Mouse (Mus musculus): ENCODE measurements at regions not wholly inside any gene's neighbourhood (a gene's known extent, or its start where the extent isn't known, plus 50 kb on each side); places are given as distances from the start of the nearest gene placed in this dataset.

DNA sequence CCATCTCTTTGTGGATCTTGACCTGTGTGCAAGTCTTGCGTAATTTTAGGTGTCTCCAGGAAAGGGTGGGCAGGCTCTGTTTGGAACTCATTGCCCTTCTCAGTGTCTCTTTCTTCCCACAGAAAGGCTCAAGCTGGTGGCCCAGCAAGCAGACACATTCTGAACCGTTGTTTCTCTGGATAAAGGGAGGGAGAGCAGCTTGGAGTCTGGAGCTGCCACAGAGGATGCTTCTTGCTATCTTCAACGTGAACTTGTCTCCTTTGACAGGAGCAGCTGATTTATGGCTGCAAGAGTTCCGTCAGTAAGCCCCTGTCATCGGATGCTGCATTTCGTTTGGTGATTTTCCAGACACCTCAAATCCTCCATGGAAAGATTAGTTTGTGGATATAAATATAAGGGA lies 254.2 kb upstream of the Gm12728 start:
- no peak for ATAC-seq (replicated peaks; ENCODE audit: poor library complexity, severe bottlenecking)

GRCm38 (mm10) chr4:105545486-105545885 lies 244.2 kb upstream of the Gm12728 start:
- ATAC-seq (replicated peaks; ENCODE audit: poor library complexity, severe bottlenecking), result no peak

GRCm38 (mm10) chr4:105549744-105550440 lies 239.8 kb upstream of the Gm12728 start:
- no peak for ATAC-seq (replicated peaks; ENCODE audit: poor library complexity, severe bottlenecking)

DNA sequence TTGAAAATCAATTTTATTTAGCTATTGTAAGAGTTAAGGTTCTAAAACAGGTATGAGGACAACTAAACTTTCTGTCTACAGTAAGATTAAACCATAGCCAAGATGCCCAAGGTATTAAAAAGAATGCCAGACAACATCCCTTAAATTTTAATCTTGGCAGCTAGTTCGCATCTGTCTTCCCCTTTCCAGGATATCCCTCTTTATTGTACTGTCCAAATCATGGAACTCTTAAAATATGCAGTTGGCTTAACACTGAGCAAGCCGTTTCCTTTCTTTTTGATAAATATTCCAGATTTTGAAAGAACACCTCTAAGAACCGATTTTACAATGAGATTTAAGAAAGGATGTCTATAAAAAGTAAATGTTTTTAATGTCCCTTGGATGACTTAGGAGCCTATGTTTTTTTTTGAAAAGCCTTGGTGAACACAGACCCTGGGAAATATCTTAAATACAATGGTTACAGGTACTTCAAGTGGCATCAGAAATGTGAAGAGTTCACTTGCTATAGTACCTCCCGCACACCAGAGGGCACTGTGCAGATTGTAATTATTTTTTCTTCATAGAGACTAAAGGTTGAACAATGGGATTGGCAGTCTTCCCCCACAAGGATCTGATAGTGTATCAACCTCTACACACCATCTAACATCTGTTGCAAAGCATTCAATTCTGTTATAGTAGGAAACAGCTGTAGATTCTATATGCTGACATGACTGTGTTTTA lies 237.5 kb upstream of the Gm12728 start:
- ATAC-seq (replicated peaks; ENCODE audit: poor library complexity, severe bottlenecking), result no peak

GRCm38 (mm10) chr4:105554994-105555393 lies 234.7 kb upstream of the Gm12728 start:
- ATAC-seq (replicated peaks; ENCODE audit: poor library complexity, severe bottlenecking), result no peak

GRCm38 (mm10) chr4:105555941-105556340 lies 233.7 kb upstream of the Gm12728 start:
- no peak for ATAC-seq (replicated peaks; ENCODE audit: poor library complexity, severe bottlenecking)

DNA sequence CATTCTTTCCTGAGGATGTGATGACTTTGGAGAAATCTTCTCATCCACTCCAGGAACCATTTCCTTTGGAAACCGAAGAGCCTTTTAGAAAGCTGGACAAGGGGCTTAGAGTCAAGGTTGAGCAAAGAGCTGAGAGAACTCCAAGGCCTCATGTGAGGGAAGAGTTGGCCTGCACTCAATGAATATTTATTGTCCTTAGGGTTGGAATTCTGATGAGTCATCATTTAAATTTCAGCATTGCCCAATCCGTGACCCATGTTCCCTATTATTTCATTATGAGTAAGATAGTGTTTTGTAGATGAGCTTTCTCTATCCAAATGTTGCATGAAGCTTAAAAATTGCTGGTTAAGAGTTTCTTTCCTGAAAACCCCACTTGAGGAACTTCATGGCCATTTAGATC lies 232.3 kb upstream of the Gm12728 start:
- no peak for ATAC-seq (replicated peaks; ENCODE audit: poor library complexity, severe bottlenecking)

- ATAC-seq (replicated peaks; ENCODE audit: poor library complexity, severe bottlenecking), result no peak
Measured at GRCm38 (mm10) chr4:105560055-105560454, 229.6 kb upstream of the Gm12728 start.

DNA sequence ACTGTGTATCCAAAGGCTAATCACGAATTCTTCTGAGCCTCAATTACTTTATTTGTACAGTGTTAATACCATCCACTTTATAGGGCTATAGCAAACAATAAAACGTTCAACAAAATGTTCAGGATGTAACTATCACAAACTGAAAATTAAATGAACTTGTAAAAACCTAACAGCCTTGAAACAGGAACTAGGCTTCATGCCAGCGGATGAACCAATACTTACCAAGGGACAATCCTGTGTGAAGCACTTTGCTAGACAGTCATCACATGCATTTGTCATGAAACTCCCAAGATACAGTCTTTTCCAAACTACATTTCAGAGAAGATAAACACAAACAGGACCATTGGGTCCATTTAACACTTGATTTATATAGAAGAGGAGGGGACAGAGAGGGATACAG lies 228.9 kb upstream of the Gm12728 start:
- ATAC-seq (replicated peaks; ENCODE audit: poor library complexity, severe bottlenecking), result no peak

- ATAC-seq (replicated peaks; ENCODE audit: poor library complexity, severe bottlenecking), result no peak
Measured at GRCm38 (mm10) chr4:105561611-105562010, 228.1 kb upstream of the Gm12728 start.

DNA sequence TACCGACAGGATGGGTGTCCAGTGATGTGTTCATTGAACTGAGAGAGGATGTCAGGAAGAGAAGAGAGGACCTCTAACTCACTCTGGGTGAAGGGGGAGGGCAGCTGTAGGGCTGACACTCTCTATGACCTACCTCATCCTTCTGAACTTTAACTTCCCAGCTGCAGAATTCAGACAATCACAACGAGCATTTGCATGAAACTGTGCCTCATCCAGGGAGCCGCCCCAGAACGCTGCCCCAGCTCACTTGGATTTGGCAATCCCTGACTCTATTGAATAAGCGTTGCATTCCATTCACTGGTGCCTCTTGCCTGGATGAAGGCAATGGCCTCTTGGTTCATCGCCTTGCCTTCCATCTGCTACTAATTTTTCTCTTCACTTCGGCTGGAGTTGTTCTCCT lies 223.9 kb upstream of the Gm12728 start:
- ATAC-seq (replicated peaks; ENCODE audit: poor library complexity, severe bottlenecking), result no peak

DNA sequence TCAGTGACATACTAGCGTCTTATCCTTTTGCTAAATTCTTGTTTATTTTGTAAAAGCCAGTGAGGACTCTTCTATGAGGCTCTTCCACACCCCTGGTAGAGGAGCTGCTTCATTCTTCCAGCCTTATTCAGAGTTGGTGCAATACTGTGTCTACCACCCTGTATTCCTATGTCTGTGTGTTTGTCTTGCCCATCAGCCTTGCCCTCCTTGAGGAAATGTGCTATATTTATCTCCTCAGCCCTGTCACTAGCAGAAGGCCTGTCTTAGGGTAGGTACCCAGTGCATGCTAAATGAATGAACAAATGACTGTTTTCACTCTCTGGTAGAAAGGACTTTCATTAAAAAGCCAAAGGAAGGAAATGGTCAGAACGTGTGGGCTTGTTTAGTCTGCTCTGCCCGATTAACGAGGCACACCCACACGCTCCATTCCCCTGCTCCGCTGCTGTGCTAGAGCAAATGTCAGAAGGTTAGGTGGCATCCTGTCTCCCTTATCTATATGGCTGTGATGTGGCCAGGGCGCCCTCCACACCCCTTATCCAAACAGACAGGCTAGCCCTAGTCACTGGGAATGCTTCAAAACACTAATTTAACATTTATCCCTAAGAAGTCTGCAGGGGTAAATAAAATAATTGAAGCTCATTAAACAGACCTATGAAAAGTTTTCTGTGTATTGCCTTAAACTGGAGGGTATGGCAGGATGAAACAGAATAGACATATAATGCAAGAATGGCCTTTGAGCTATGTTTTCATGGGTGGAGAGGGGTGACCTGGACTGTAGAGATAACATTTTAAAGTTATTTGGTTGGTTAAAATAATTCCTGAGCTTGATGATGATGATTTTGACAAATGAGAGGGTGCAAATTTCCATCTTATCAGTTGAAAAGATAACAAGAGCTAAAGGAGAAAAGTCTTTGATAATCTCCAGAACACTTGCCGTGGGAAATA lies 222.9 kb upstream of the Gm12728 start:
- no peak for ATAC-seq (replicated peaks; ENCODE audit: poor library complexity, severe bottlenecking)

DNA sequence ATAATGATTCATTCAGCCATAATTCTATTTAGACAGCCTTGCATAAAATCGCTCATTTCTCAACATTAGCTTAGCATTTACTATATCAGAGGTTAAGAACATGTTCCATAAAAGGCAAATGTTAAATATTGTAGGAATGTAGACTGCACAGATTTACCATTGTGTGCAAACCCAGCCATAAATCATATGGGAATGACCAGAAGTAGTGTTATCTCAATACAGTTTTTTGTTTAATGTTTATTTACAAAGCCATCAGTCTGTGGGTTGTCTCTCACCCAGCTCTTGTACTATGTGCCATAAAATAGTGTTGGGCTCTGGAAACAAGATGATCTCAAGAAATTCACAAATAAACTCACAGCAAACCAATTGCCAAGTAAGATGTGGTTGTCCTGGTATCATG lies 220.0 kb upstream of the Gm12728 start:
- no peak for ATAC-seq (replicated peaks; ENCODE audit: poor library complexity, severe bottlenecking)

GRCm38 (mm10) chr4:105575550-105575949 lies 214.1 kb upstream of the Gm12728 start:
- ATAC-seq (replicated peaks; ENCODE audit: poor library complexity, severe bottlenecking), result no peak

DNA sequence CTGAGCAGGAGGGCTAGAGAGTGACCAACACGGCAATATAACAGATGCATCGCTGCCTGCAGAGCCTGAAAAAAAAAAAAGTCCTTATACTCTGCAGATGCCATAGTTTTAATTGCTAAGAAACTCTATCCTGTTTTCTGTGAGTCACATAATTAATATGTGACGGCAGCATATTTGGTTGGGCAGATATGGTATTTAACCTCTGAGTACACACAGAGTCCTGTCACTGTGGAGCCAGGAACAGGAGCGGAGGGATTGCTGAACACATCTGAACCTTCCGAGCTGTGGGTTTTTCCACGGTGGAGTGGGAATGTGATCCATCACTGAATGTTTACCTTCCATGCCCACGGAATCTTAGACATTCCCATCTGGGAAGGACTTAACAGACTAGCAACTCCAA lies 208.7 kb upstream of the Gm12728 start:
- ATAC-seq (replicated peaks; ENCODE audit: poor library complexity, severe bottlenecking), result no peak

- no peak for ATAC-seq (replicated peaks; ENCODE audit: poor library complexity, severe bottlenecking)
Measured at GRCm38 (mm10) chr4:105584329-105584925, 205.2 kb upstream of the Gm12728 start.

- no peak for ATAC-seq (replicated peaks; ENCODE audit: poor library complexity, severe bottlenecking)
Measured at GRCm38 (mm10) chr4:105603661-105604060, 186.0 kb upstream of the Gm12728 start.

DNA sequence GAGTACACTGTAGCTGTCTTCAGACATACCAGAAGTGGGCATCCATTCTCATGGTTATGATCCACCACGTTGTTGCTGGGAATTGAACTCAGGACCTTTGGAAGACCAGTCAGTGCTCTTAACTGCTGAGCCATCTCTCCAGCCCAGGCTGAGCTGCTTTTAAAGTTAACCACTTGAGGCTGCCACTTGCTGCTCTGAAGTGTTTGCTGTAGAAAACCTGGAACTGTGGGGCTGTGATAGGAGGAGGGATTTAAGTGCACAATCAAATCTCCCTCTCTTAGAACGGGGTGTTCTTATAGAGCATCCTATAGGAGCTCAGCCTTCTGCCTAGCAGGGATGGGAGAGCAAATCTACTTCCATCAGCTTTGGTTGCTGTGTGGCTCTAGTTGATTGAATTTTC lies 185.1 kb upstream of the Gm12728 start:
- no peak for ATAC-seq (replicated peaks; ENCODE audit: poor library complexity, severe bottlenecking)

DNA sequence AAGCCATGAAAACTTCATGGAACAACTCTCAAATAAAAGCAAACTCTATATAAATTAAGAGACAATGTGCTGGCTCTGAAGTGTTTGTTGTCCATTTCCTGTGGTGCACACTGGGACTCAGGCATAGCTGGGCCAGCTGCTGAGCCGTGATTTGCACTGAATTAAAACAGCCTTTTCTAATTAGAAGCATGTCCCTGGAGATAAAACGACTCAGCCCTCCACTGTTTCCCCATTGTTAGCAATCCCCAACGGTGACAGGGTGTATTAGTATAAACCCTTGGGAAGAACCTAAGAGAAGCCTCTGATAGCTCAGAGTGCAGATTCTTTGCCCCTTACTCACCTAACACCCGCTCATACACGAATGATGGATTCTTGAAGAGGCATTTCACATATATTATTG lies 182.9 kb upstream of the Gm12728 start:
- no peak for ATAC-seq (replicated peaks; ENCODE audit: poor library complexity, severe bottlenecking)

DNA sequence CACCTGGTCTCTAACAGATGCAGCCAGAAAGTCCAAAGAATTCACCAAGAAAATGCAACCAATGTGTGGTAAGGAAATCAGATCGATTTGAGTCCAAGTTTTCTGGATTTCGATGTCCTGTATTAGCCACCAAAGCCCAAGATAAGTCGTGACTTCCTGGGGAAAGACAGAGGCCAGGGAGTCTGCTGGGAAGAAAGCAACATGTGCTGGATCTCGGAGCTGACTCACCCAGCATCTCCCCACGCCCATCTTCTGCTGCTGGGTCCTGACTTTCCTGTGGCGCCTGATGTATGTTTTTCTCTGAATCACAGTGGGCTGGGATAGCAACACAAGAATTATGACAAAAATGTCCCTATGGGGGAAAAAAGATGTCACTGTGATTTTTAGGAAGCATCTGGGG lies 178.8 kb upstream of the Gm12728 start:
- no peak for ATAC-seq (replicated peaks; ENCODE audit: poor library complexity, severe bottlenecking)

DNA sequence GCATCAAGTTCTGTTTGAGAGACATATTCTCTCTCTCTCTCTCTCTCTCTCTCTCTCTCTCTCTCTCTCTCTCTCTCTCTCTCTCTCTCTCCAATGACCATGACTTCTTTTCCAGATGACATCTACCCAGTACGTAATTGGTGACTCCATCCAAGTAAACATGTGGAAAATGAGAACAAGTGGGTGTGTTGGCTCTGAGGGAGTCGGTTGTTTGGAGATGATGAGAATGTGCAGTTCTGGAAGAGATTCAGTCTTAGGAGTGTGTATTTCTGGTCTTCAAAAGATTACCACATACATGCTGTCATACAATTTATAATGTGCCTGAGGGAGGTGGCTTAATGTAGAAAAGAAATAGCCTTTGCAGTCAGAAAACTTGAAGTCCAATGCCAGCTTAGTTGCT lies 175.3 kb upstream of the Gm12728 start:
- ATAC-seq (replicated peaks; ENCODE audit: poor library complexity, severe bottlenecking), result no peak

All from granulocyte monocyte progenitor cell, adult 5-6 weeks (primary cell).